Mouse (Mus musculus) hindbrain, embryonic 14.5 days (tissue): ENCODE measurements at regions not wholly inside any gene's neighbourhood (a gene's known extent, or its start where the extent isn't known, plus 50 kb on each side); places are given as distances from the start of the nearest gene placed in this dataset.
"Not testable (repeated sequence)": the region's sequence is repeated elsewhere in the genome, so short reads cannot be mapped to it uniquely, and the experiment has no call there.

Experiments used
- ATAC-seq: fragments of 200-750 bp; cut with Nextera tagmentation; 2 replicates; pipeline ENCODE4 v1.8.0; 2017; ENCODE audit warnings: moderate number of reproducible peaks, mild to moderate bottlenecking, moderate TSS enrichment, moderate library complexity; ENCODE audit not compliant: low FRiP score
- DNase-seq: peaks from one replicate; pipeline ENCODE4 v3.0.0-alpha.2; 2015; ENCODE audit warnings: low spot score
- H3K27ac ChIP-seq: fragments of 300-500 bp; sonication (generic); 2 replicates; pipeline ENCODE4 v1.5.1; 2014; ENCODE audit warnings: mild to moderate bottlenecking, moderate library complexity
- H3K27me3 ChIP-seq: fragments of 300-500 bp; sonication (generic); 2 replicates; pipeline ENCODE4 v1.6.1; 2014; ENCODE audit warnings: mild to moderate bottlenecking, low read length, mixed read lengths; ENCODE audit not compliant: control insufficient read depth, insufficient read depth
- H3K36me3 ChIP-seq: fragments of 300-500 bp; sonication (generic); replicated peaks from 2 replicates; pipeline ENCODE4 v1.6.1; 2014; ENCODE audit not compliant: control insufficient read depth, insufficient read depth
- H3K4me1 ChIP-seq: fragments of 300-500 bp; sonication (generic); replicated peaks from 2 replicates; pipeline ENCODE4 v1.6.1; 2014; ENCODE audit warnings: antibody characterized with exemption, low read length, mixed read lengths; ENCODE audit not compliant: control insufficient read depth, insufficient read depth
- H3K4me2 ChIP-seq: fragments of 300-500 bp; sonication (generic); replicated peaks from 2 replicates; pipeline ENCODE4 v1.6.1; 2014; ENCODE audit warnings: mild to moderate bottlenecking, moderate library complexity
- H3K4me3 ChIP-seq: fragments of 300-500 bp; sonication (generic); replicated peaks from 2 replicates; pipeline ENCODE4 v1.5.1; 2014; ENCODE audit warnings: mild to moderate bottlenecking, low read length
- H3K9ac ChIP-seq: fragments of 300-500 bp; sonication (generic); 2 replicates; pipeline ENCODE4 v1.6.1; 2014
- H3K9me3 ChIP-seq: fragments of 300-500 bp; sonication (generic); 2 replicates; pipeline ENCODE4 v1.6.1; 2016; ENCODE audit warnings: low read length; ENCODE audit not compliant: control insufficient read depth
- whole genome bisulfite sequencing: fragments of 180-500 bp; shearing (Covaris S2); extraction: QIAGEN DNeasy Blood & Tissue Kit; methylation state at CpG from one replicate; pipeline ENCODE4 v1.1.7; 2014; 5-methylcytosine and 5-hydroxymethylcytosine counted together

DNA sequence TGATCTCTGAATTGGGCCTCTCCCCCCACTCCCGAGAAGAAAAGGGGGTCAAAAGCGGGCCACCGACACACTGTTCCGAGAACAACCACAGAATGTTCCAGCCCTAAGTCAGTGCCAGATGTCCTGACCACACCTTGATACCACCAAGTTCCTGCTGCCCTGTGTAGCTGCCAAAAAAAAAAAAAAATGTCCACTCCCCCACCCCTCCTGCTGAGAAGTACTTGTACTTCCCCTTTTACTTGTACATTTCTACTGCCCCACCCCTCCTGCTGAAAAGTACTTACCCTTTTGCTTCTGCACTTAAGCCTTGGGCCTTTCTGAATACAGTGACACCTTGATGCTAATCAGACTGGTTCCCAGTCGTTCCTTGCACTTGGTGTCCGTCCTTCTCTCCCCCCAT is 299.7 kb upstream of the Lrrn1 start:
- 87% methylated on average over 6 of the region's 6 CpGs for WGBS

DNA sequence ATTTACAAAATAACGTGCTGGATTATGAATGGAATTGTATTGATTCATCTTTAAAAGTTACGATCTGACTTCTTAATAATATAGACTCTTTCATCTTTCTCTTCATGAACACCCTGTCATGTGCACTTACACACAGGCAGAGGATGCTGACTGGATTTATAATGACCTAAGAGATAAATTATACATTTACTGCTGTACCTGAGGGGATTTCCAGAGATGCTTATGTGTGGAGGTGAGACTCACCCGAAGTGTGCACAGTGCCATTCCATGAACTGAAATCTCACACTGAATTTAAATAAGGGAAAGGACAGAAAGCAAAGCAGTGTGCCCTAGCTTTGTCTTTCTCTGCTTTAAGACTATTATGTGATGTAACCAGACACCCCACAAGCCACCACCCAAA is 291.9 kb upstream of the Lrrn1 start:
- Histone ChIP-seq H3K36me3 (no peaks in the 10 kb centered on the region), H3K9ac (no peak overlapping the region), H3K4me1 (no peaks in the 10 kb centered on the region), H3K27ac (no peak overlapping the region), H3K4me2 (no peak overlapping the region), H3K9me3 (no peaks in the 10 kb centered on the region), H3K27me3 (no peaks in the 10 kb centered on the region), H3K4me3 (no peak overlapping the region)
- ATAC-seq: no peak
- no peak for DNase-seq
- WGBS: 79% methylated on average over 3 of the region's 3 CpGs

More for the DNA sequence above, 299.7 kb upstream of the Lrrn1 start:
- DNase-seq, H3K9me3 ChIP-seq, H3K4me1 ChIP-seq, H3K4me2 ChIP-seq, H3K27ac ChIP-seq, H3K36me3 ChIP-seq, ATAC-seq, H3K27me3 ChIP-seq, H3K4me3 ChIP-seq, H3K9ac ChIP-seq: not testable (repeated sequence)

DNA sequence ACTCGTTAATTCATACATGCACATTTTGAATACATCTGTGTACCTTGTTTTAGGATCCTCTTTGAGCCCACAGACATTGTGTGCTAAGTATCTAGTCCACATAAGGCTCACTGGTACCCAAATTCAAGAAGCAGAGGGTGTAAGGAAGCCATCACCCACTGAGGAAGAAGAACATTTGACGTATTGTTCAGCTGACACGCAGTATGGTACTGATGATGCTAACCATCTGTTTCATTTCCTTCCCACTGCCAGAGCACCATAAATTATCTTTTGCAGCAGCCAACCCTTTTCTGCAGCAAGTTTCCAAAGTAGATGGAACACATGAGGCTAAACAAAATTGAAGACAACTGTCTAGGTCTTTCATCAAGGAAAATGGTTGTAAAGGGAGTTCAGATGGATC is 285.6 kb upstream of the Lrrn1 start:
- no peak for DNase-seq

DNA sequence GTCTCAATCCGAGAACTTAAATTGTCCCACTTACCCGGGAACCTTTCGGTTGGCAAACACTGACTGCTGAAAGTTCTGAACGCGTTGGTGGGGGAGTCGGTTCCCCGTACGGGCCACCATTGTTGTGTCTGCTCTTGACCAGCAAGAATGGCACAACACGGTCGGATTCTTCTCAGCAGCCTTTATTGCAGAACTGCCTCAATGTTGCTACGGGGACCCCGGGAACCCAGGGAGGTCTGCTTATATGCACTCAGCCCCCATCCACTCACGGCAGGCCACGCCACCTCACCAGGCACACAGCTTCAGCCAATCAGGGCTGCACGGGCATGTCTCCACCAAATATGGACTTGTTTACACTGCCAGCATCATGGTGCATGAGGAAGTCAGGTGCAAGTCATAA is 249.2 kb upstream of the Lrrn1 start:
- Histone ChIP-seq H3K9ac (no peak overlapping the region), H3K4me3 (no peak overlapping the region), H3K4me2 (no peak overlapping the region), H3K9me3 (no peaks in the 10 kb centered on the region), H3K27me3 (no peaks in the 10 kb centered on the region), H3K36me3 (no peaks in the 10 kb centered on the region), H3K27ac (no peak overlapping the region), H3K4me1 (no peaks in the 10 kb centered on the region)
- WGBS: 91% methylated on average over 15 of the region's 15 CpGs
- DNase-seq (no peak), ATAC-seq (no peak)

More for the DNA sequence above, 285.6 kb upstream of the Lrrn1 start:
- no peaks in the 10 kb centered on the region for H3K4me1 ChIP-seq
- no peak overlapping the region for H3K9ac ChIP-seq
- H3K27ac ChIP-seq: no peak overlapping the region
- H3K27me3 ChIP-seq: no peaks in the 10 kb centered on the region
- H3K4me2 ChIP-seq: no peak overlapping the region
- no peak for ATAC-seq
- WGBS: 79% methylated on average over 3 of the region's 3 CpGs
- no peaks in the 10 kb centered on the region for H3K36me3 ChIP-seq
- no peaks in the 10 kb centered on the region for H3K9me3 ChIP-seq
- H3K4me3 ChIP-seq: no peak overlapping the region

DNA sequence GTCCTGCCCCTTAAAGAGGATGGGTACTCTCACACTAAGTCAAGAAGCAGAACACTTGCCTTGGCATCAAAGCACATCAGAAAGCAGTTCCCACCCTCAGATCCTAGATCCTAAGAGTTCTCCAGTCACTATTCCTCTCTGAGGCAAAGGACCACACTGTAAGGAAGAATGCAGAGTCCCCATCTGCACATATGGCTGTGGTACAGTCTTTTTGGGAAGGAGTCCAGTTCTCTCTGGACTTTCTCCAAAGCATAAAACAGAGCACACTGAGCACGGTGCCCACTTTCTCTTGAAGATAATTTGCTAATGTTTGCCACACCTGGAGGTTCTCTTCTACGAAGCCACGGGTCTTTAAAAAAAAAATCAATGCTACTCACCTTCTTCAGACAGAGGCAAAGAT is 238.7 kb upstream of the Lrrn1 start:
- Histone ChIP-seq H3K9me3 (no peaks in the 10 kb centered on the region), H3K9ac (no peak overlapping the region), H3K27ac (no peak overlapping the region), H3K4me2 (no peak overlapping the region), H3K27me3 (no peaks in the 10 kb centered on the region), H3K4me3 (no peak overlapping the region), H3K4me1 (no peaks in the 10 kb centered on the region), H3K36me3 (no peaks in the 10 kb centered on the region)
- no peak for ATAC-seq
- DNase-seq: no peak
- 78% methylated on average over 3 of the region's 3 CpGs for WGBS

DNA sequence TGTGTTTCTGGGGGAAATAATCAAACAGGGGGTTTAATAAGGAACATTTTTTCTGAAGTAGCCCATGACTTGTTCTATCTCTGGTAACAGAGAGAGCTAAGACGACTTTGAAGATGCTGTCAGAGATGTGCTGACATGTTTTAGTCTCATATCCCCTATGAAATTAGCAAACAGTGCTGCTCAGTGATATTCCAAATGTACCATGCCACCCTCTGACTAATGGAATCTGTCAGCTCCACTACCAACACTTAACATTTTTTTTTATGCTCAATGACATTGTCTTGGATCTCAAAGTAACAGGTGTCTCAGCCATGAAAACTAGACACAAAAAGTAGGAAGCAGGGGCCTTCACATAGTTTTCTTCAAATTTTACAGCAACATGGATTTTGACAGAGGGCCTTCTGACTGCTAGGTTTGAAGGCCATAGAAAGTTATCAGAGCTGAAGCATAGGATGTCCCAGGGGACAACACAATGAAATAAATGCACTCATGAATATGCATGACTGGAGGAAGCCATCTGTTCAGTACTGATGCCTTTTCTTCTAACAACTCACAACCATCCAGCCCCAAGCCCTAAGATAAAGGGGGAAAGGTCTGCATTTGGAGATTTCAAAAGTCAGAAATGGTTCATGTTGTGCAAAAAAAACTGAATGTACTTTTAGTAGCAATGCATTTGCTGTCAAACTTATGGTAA is 225.7 kb upstream of the Lrrn1 start:
- no peaks in the 10 kb centered on the region for H3K9me3 ChIP-seq
- no peak overlapping the region for H3K9ac ChIP-seq
- no peaks in the 10 kb centered on the region for H3K36me3 ChIP-seq
- ATAC-seq (peak; percentile 84), DNase-seq (peak; percentile 55)
- H3K4me1 ChIP-seq: 0 out of 2 replicates have a peak, but pooled peaks cover 4% of the 10 kb centered on the region
- 58% methylated on average over 1 of the region's 1 CpGs for WGBS
- H3K4me3 ChIP-seq: no peak overlapping the region
- H3K4me2 ChIP-seq: no peak overlapping the region
- H3K27ac ChIP-seq: peak overlapping the region; percentile 26; the same call in 1 of the 2 replicates
- no peaks in the 10 kb centered on the region for H3K27me3 ChIP-seq

DNA sequence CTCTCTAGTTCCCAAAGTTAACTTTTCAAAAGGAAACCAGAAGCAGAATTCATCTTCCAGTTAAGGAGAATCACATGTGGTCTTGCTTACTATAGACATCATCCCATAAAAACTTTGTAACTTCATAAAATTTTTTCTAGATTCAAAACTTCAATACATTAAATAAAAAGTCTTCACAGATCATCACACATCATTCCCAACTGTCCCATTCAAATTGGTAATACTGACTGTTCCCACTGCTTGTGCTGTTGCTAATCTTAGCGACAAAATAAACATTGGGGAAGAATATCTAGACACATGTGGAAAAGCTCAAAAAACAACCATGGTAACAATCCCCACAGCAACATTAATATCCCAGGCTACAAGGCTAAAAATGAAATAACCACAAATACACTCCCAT is 210.0 kb upstream of the Lrrn1 start:
- Histone ChIP-seq H3K9me3 (no peaks in the 10 kb centered on the region), H3K36me3 (no peaks in the 10 kb centered on the region), H3K4me3 (no peak overlapping the region)

DNA sequence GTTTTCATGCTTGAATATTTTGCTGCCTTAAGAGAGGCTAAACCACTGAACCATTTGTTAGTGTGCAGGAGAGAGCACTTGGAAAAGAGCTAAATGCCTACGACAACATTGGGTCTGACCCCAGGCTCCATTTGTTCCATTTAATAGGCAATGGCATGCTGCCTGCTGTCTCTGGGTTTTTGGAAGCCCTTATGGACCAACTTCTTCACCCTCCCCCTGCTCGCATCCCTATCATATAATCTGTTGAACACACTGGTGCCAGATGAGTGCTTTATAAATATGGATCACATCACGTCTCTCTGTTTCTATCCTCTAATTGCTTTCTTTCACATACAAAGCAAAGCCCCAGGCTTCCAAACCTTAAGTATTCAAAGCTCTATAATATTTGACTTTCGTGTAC is 179.1 kb upstream of the Lrrn1 start:
- H3K9me3 ChIP-seq: no peaks in the 10 kb centered on the region
- DNase-seq: no peak

More for the DNA sequence above, 210.0 kb upstream of the Lrrn1 start:
- H3K4me1 ChIP-seq: no peaks in the 10 kb centered on the region
- 91% methylated on average over 1 of the region's 1 CpGs for WGBS
- H3K27ac ChIP-seq: no peak overlapping the region
- no peak for ATAC-seq
- no peaks in the 10 kb centered on the region for H3K27me3 ChIP-seq
- no peak overlapping the region for H3K9ac ChIP-seq
- H3K4me2 ChIP-seq: no peak overlapping the region
- DNase-seq: no peak

DNA sequence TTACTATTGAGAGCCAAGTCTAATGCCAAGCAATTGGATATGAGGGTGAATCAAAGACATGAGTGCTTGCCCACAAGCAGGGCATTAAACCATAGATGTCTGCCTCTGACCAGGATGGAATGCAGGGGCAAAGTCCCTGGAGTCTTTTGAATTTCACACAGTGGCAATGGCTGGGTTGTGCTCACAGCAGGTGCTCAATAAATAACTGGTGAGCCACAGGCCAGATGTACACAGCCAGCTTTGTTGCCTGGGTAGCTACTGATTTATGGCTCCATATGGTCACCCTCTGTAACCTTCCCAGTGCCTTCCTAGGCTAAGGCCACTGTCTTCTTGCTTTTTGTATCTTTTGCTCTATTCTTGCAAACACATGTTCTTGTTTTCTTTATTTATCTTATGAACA is 154.3 kb upstream of the Lrrn1 start:
- H3K9ac ChIP-seq: no peak overlapping the region
- no peaks in the 10 kb centered on the region for H3K36me3 ChIP-seq

More for the DNA sequence above, 179.1 kb upstream of the Lrrn1 start:
- Histone ChIP-seq H3K27me3 (no peaks in the 10 kb centered on the region), H3K4me2 (no peak overlapping the region), H3K4me3 (no peak overlapping the region), H3K9ac (no peak overlapping the region), H3K36me3 (no peaks in the 10 kb centered on the region), H3K27ac (no peak overlapping the region), H3K4me1 (0 out of 2 replicates have a peak, but pooled peaks cover 3% of the 10 kb centered on the region)
- no peak for ATAC-seq
- 64% methylated on average over 4 of the region's 4 CpGs for WGBS

DNA sequence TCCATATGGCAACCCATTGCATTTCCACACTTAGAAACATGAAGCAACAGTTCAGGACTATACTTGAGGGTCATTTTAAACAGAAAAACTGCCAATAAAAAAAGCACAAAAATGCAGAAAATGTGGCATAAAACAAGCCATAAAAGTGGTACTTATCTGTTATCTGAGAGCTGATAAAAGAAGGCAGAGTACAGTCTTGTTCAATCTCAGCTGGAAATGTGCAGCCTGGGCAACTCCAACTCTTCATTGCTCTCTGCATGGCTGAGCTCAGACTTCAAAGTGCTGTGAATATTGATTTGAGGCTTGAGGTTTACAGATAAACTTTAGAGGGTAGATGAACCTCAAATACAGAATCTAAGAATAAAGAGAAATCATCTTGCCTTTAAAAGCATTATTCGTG is 151.1 kb upstream of the Lrrn1 start:
- DNase-seq (no peak), ATAC-seq (no peak)
- Histone ChIP-seq H3K4me3 (no peak overlapping the region), H3K4me2 (no peak overlapping the region), H3K4me1 (no peaks in the 10 kb centered on the region), H3K9ac (no peak overlapping the region), H3K27ac (no peak overlapping the region), H3K9me3 (no peaks in the 10 kb centered on the region), H3K27me3 (no peaks in the 10 kb centered on the region), H3K36me3 (no peaks in the 10 kb centered on the region)
- 95% methylated on average over 1 of the region's 1 CpGs for WGBS

More for the DNA sequence above, 154.3 kb upstream of the Lrrn1 start:
- H3K4me2 ChIP-seq: no peak overlapping the region
- no peaks in the 10 kb centered on the region for H3K4me1 ChIP-seq
- DNase-seq (no peak), ATAC-seq (no peak)
- H3K27me3 ChIP-seq: no peaks in the 10 kb centered on the region
- no peaks in the 10 kb centered on the region for H3K9me3 ChIP-seq
- H3K27ac ChIP-seq: no peak overlapping the region
- H3K4me3 ChIP-seq: no peak overlapping the region
